Mouse (Mus musculus) kidney, adult 2 months (tissue): Measurements from ENCODE around the gene Pid1. TPM values are rescaled to one million over a fixed set of nuclear protein-coding genes. Genes with fewer than 3 reads are reported as not detected.

Experiments
- DNase-seq: peaks from one replicate; pipeline ENCODE4 v3.0.0; 2021
- H3K27ac ChIP-seq: fragments of 200-500 bp; 2 replicates; pipeline ENCODE4 v1.5.1; 2012; ENCODE audit warnings: low read depth, low read length, control low read depth, inconsistent platforms; ENCODE audit not compliant: insufficient read depth
- H3K27me3 ChIP-seq: fragments of 200-500 bp; replicated peaks from 2 replicates; pipeline ENCODE4 v1.6.1; 2012; ENCODE audit warnings: mild to moderate bottlenecking, moderate library complexity, low read length, inconsistent platforms; ENCODE audit not compliant: control insufficient read depth, insufficient read depth
- H3K36me3 ChIP-seq: fragments of 200-500 bp; 2 replicates; pipeline ENCODE4 v1.6.1; 2012; ENCODE audit warnings: mild to moderate bottlenecking, moderate library complexity, low read length, inconsistent platforms; ENCODE audit not compliant: control insufficient read depth, insufficient read depth
- H3K4me1 ChIP-seq: fragments of 200-500 bp; 2 replicates; pipeline ENCODE4 v1.6.1; 2011; ENCODE audit warnings: low read length; ENCODE audit not compliant: control insufficient read depth, insufficient read depth
- H3K4me3 ChIP-seq: fragments of 200-500 bp; 2 replicates; pipeline ENCODE4 v1.5.1; 2011; ENCODE audit warnings: mild to moderate bottlenecking, low read depth, low read length, control low read depth; ENCODE audit not compliant: insufficient read depth
- CTCF ChIP-seq: fragments of 200-500 bp; conservative IDR thresholded peaks from 2 replicates; pipeline ENCODE4 v1.5.1; 2011; ENCODE audit warnings: low read depth, mild to moderate bottlenecking, control low read depth, low read length, moderate library complexity, mixed read lengths; ENCODE audit not compliant: insufficient read depth, insufficient read length
- POLR2A ChIP-seq: fragments of 200-500 bp; IDR thresholded peaks from one replicate; pipeline ENCODE4 v1.6.1; 2011; ENCODE audit warnings: low read depth, low read length, control low read depth
- WGBS: fragments of 180-500 bp; shearing (Covaris S2); methylation state at CpG from one replicate; pipeline ENCODE4 v1.1.7; 2018; 5-methylcytosine and 5-hydroxymethylcytosine counted together
- polyA plus RNA-seq: library from polyadenylated mRNA; depleted of rRNA; stranded (reverse); fragments of >200 nt; gene quantifications from 2 replicates; pipeline ENCODE4 v1.2.3, GENCODE M21; 2012

The Pid1 gene
- polyA plus RNA-seq, 1 experiment = 8.5 TPM

DNA sequence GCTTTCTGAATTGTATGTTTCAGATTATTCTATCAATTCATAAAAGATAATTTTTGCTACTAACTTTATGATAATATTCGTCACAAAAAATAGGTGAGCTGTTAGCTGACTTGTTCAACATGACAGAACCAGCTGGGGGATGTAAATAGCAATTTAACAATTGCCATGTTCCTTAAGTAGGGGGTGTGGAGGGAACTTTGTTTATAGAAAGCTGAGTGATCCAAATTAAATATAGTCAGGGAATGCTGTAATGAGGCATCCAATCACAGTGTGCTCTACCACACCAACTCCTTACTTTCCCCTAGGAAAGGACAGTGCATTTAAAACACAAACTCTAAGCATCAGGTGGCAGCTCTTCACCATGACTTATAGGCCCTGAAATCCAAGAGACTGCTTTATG is 18.7 kb upstream of the Pid1 start:
- H3K36me3 ChIP-seq = no peaks in the 10 kb centered on the region
- no peak for TF ChIP-seq POLR2A
- no peak for TF ChIP-seq CTCF
- no peaks in the 10 kb centered on the region for H3K27me3 ChIP-seq
- no peaks in the 10 kb centered on the region for H3K4me1 ChIP-seq
- WGBS = 87% methylated on average over 1 of the region's 1 CpGs
- DNase-seq = no peak
- H3K27ac ChIP-seq = no peak overlapping the region
- H3K4me3 ChIP-seq = no peak overlapping the region

DNA sequence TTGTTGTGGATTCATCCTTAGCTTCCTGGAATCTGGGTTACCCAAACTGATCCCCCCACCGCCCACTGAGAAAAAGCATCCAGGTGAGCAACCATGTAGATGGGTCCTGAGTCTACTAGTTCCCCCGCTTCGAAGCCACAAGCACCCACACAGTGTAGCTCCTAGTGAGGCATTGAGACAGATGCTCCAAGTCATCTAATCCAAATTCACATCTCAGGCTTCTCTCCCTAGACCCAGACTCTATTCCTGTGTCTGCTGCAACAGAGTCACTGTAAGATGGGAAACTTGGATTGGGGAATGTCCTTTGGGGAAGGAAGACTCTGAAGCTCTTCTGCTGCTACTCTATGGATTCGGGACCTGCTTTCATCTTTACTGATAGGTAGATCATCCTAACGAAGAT is 18.1 kb upstream of the Pid1 start:
- Histone ChIP-seq H3K36me3 (no peaks in the 10 kb centered on the region), H3K27ac (no peak overlapping the region), H3K4me3 (no peak overlapping the region), H3K4me1 (no peaks in the 10 kb centered on the region), H3K27me3 (no peaks in the 10 kb centered on the region)
- 94% methylated on average over 5 of the region's 5 CpGs for WGBS
- TF ChIP-seq POLR2A (no peak), CTCF (no peak)
- DNase-seq = no peak

DNA sequence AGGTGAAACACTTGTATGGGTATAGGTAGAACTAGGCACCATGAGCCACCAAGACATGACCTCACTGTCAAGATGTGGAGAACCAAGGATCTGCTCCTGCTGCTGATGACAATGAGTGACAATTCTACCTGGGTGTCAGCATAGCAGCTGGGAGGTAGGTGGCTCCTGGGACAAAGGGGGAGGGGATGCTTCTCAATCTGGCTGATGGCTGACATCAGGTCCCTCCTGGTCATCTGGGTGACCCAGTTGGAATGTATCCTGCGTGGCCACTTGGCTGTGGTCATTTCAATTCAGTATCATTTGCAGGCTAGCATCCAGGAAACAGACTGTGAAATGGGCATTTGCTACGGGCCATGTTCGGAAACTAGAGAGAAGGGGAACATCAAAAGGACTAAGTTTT is 16.9 kb upstream of the Pid1 start:
- 66% methylated on average over 3 of the region's 3 CpGs for WGBS

DNA sequence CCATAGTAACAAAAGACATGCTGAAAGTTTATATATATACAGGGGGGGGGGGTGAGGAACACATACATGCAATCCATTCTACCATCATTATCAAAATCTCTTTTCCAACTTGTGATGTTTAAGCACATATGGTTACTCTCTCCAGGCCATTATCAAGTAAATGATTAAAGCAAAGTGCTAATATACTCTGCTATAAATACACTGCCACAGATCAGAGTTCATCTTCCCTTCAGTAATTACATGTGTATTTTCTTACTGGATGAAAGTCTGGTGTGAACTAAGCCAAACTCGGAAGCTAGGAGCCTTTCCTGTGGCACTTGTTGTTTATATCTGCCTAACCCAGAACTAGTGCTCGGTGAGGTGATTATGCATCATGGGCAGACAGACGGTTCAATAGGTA is 3.8 kb upstream of the Pid1 start:
- no peaks in the 10 kb centered on the region for H3K27me3 ChIP-seq
- 49% methylated on average over 3 of the region's 3 CpGs for WGBS
- no peak overlapping the region for H3K27ac ChIP-seq
- no peak for TF ChIP-seq POLR2A
- no peak for TF ChIP-seq CTCF
- no peaks in the 10 kb centered on the region for H3K36me3 ChIP-seq
- no peak overlapping the region for H3K4me3 ChIP-seq
- DNase-seq = no peak
- no peaks in the 10 kb centered on the region for H3K4me1 ChIP-seq

More for the DNA sequence above, 16.9 kb upstream of the Pid1 start:
- H3K27me3 ChIP-seq = no peaks in the 10 kb centered on the region
- no peaks in the 10 kb centered on the region for H3K4me1 ChIP-seq
- no peak overlapping the region for H3K27ac ChIP-seq
- no peak for TF ChIP-seq CTCF
- no peak for TF ChIP-seq POLR2A
- H3K4me3 ChIP-seq = no peak overlapping the region
- no peak for DNase-seq
- H3K36me3 ChIP-seq = no peaks in the 10 kb centered on the region

DNA sequence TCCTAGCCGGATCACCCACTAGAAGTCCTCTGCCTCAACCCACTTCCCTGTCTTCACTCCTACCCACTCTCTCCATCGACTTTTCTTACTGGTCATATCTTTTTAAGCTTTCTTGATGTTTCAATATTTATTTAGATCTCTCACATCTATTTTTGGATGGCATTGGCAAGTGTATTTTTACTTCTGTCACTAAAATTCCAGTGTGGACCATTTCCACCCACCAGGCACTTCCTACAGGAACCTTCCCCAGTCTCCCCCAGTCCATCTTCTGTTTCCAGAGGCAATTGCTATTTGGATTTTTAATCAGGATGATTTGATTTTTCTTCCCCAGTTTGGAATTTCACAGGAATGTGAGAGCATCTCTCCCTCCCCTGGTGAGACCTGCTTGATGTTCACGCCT is 2.6 kb upstream of the Pid1 start:
- whole genome bisulfite sequencing = 83% methylated on average over 3 of the region's 3 CpGs
- H3K4me3 ChIP-seq = no peak overlapping the region
- no peaks in the 10 kb centered on the region for H3K36me3 ChIP-seq
- H3K27ac ChIP-seq = no peak overlapping the region
- no peak for DNase-seq
- no peaks in the 10 kb centered on the region for H3K27me3 ChIP-seq
- TF ChIP-seq CTCF (no peak), POLR2A (no peak)
- no peaks in the 10 kb centered on the region for H3K4me1 ChIP-seq

DNA sequence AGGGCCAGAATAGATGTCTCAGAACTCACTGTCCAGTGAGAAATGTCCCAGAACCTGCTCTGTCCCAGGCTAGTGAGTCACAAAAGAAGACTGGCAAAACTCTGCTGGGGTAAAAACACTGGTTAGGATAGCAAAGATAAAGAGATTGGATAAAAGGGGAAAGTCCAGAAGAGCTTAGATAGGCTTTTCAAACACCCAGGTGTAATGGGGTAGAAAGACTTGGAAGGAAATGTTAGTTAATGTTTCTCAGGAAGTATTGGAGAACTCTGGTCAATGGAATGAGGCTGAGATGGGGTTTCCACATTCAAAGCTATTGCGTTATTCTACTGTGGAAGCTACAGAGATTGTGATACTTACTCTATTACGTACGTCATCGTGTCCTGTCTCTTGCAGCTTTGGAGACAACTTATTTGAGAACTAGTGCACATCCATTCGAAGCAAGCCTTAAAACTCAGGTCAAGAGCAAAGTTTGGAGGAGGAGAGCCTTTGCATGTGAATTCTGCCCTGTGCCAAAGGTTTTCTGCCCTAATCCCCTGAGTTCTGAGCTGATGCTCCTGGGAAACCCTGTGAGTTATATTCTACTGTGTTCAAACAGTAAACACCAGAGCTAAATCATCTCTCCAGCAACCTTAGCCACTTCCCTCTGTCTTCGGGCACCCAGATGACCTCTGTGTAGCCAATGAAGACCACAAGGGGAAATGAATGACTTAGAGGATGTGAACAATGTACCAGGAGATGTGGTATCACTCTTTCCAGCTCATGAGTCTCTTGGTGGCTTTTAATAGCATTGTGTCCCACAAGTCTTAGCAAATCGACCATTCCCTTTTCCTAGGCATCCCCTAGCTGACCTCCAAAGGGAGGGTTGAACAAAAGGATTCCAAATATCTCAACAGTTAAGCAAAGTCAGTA is 1.0 kb downstream of the Pid1 start:
- TF ChIP-seq CTCF = no peak
- TF ChIP-seq POLR2A = no peak
- no peak overlapping the region for H3K4me3 ChIP-seq
- no peaks in the 10 kb centered on the region for H3K27me3 ChIP-seq
- H3K36me3 ChIP-seq = no peaks in the 10 kb centered on the region
- WGBS = 67% methylated on average over 7 of the region's 7 CpGs
- H3K27ac ChIP-seq = no peak overlapping the region
- peak; percentile 7 for DNase-seq
- H3K4me1 ChIP-seq = no peaks in the 10 kb centered on the region

DNA sequence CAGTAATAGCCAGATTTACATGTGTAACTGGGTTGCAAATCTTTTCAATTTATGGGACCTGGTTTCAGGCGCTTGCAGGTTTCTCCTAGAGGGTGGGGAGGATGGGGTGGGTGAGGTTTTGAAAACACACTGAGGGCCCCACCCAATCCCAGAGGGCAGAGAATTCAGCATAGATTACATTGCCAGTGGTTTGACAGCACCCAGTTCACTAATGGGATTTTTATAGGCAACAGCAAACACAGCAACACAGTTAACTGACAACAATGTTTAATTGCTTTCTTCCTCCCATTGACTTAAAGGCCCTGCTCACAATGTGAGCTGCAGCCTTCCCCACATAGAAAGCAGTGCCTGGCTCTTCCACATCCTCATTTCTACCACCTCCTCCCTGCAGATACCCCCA is 1.8 kb downstream of the Pid1 start:
- 47% methylated on average over 1 of the region's 1 CpGs for WGBS
- Histone ChIP-seq H3K4me1 (no peaks in the 10 kb centered on the region), H3K27ac (no peak overlapping the region), H3K36me3 (no peaks in the 10 kb centered on the region), H3K27me3 (no peaks in the 10 kb centered on the region), H3K4me3 (no peak overlapping the region)
- TF ChIP-seq CTCF (no peak), POLR2A (no peak)
- no peak for DNase-seq
